Mouse (Mus musculus) E14TG2a.4 (cell line): ENCODE results near the gene Ddb1.

Experiments used
- CTCF ChIP-seq: conservative IDR thresholded peaks from 2 replicates; pipeline ENCODE4 v1.5.1; 2014; ENCODE audit warnings: low read length
- POU5F1 ChIP-seq: IDR thresholded peaks from 2 replicates; pipeline ENCODE4 v1.6.1; 2014; ENCODE audit warnings: low read length, borderline replicate concordance

GRCm38 (mm10) chr19:10560108-10560507 lies 45.0 kb upstream of the Ddb1 start:
- no peak; the same call in 1 of the 2 replicates for TF ChIP-seq CTCF
- no peak for TF ChIP-seq POU5F1
